Mouse (Mus musculus): ENCODE data around the gene Nsd1.

Gene Nsd1

DNA sequence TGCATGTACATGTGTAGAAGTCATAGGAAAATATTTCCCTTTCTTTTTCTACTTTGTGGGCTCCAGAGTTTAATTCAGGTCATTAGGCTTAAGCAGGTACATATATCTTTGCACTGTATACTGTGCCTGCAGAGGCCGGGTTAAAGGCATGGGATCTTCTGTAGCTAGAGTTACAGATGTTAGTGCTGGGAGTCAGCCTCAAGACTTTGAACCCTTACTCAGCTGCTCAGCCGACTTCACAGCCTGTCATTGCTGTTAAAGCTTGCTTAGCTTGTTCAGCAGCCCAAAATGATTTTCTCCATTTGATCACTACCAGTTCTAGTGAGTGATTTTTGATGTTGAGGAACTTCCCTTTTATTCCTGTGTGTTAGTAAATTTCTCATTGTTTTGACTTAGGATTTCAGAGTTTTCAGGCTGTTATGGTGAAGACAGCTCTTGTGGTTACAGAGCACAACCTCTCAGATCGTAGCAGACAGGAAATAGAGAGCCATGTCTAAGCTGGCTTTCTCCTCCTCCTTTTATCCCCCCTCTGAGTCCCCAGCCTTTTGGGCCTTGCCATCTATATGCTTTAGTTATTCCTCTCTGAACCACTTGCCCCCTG is 45.6 kb downstream of the Nsd1 start:
- no peak for DNase-seq (ENCODE audit: low spot score)

DNA sequence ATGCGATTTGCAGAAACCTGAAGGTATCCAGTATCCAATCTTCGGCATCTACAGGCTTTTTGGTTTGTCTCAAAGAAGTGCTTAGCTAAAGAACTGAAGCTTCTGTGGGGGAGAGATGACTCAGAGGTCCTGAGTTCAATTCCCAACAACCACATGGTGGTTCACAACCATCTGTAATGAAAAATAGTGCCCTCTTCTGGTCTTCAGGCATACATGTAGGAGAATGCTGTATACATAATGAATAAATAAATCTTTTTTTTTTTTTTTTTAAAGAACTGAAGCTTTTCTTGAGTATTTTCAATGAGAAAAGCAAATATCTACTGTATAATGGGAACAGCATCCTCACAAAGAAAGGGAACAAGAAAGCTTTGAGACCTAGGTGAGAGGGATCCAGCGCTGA is 49.1 kb downstream of the Nsd1 start:
- DNase-seq (ENCODE audit: low spot score), result no peak

DNA sequence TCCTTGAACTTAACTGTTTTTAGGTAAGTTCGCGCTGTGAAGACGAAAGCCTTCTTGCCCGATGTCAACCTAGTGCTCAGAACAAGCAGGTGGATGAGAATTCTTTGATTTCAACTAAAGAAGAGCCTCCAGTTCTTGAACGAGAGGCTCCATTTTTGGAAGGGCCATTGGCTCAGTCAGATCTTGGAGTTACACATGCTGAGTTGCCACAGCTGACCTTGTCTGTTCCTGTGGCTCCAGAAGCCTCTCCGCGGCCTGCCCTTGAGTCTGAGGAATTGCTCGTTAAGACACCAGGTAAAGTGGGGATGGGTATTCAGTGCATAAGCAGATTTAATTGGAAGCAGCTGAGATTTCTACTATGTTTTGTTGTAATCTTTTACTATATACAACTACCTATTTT is 51.9 kb downstream of the Nsd1 start:
- no peak for DNase-seq (ENCODE audit: low spot score)

DNA sequence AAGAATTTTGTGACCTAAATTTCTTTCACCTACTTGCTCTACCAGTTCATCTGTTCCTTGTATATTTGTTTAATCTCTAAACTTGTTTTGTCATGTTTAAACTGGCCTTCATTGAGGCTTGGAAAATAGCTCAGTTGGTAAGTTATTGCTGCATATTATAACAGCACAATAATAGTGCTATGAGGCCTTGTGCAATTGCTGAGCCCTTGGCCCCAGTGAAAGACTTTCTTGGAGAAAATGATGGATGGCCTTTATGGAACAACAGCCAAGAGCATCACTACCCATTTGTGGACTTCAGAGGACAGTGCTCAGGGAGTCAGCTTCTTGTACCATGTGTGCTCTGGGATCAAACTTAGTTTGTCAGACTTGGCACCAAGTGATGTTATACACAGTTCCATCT is 52.5 kb downstream of the Nsd1 start:
- DNase-seq (ENCODE audit: low spot score), result no peak

DNA sequence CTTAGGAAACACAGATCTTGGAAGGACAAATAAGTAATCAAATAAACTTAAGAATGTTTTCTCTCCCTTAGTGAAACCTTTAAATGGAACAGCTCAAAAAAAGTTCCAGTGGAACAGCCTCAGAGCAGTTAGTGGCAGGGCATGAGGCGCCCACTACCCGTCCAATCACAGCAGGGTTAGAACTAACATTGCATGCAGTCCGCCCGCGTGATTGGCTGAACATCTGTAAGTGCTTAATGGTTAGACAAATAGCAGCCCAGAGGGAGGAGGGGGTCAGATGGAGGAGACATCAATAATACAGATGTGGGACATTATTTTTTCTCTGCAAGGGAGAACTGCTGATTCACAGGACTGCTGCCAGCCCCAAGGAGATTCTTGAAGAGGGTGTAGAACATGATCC is 67.6 kb downstream of the Nsd1 start:
- no peak for DNase-seq (ENCODE audit: low spot score)

DNA sequence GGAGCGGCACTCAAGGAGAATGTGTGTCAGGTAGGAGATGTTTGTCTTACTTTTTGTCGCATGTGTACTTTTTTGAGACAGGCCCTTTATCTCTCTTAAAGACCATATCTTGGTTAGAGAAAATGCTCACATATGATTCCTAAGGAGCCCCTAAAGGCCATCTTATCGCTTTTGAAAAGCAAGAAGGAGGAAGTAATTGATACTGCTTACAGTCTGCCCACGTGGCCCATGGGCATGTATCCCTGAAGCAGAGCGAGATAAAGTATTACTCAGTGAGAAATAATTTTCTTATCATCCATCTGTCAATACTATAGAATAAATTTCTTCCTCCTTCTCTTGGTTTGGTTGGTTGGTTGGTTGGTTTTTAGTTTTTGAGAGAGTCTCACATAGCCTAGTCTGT is 68.1 kb downstream of the Nsd1 start:
- no peak for DNase-seq (ENCODE audit: low spot score)

DNA sequence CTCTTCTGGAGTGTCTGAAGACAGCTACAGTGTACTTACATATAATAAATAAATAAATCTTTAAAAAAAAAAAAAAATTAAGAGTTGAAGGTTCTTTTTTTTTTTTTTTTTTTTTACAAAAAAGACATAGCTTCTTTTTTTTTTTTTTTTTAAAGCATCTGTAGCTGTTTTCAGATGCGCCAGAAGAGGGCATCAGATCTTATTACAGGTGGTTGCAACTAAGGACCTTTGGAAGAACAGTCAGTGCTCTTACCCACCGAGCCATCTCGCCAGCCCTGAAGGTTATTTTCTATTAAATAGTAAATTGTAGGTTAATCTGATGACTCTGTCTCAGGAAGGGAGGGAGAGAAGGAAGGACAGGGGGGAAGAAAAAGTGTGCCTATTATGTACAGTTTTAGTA is 79.3 kb downstream of the Nsd1 start:
- DNase-seq (ENCODE audit: low spot score), result no peak

DNA sequence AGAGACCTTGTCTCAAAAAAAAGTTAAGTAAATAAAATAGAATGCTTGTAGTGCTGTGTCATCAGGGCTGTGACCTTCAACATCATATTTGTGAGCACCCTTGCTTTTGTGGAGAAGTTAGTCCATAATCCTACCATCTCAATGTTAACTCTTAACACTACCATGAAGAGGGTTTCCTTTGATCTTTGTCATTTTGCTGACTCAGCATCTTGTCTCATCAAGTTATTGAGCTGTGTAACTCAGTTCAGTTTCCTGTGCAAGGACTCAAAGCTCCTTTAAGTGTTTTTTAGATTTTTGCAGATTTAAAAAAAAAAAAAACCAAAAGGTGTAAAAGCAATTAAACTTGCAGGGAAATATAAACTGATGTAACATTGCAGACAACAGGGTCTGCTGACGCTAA is 87.2 kb downstream of the Nsd1 start:
- DNase-seq (ENCODE audit: low spot score), result no peak

DNA sequence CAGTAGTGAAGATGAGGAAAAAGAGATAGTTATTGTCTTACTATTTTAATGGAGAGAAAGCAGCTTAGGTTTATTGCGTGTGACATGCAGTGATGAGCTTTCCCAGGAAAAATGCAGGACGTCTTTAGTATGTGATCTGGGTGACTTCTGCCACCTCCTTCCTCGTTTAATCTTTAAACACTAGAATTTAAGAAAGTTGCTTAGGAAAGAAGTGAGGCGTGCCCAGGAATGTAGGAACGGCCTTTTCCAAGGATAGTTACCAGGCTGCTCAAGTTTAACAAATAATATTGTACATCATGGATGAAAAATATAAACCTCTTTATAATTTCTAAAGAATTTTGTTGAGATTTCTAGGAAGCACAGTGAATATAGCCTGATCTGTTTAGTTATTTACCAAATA is 91.3 kb downstream of the Nsd1 start:
- no peak for DNase-seq (ENCODE audit: low spot score)

DNA sequence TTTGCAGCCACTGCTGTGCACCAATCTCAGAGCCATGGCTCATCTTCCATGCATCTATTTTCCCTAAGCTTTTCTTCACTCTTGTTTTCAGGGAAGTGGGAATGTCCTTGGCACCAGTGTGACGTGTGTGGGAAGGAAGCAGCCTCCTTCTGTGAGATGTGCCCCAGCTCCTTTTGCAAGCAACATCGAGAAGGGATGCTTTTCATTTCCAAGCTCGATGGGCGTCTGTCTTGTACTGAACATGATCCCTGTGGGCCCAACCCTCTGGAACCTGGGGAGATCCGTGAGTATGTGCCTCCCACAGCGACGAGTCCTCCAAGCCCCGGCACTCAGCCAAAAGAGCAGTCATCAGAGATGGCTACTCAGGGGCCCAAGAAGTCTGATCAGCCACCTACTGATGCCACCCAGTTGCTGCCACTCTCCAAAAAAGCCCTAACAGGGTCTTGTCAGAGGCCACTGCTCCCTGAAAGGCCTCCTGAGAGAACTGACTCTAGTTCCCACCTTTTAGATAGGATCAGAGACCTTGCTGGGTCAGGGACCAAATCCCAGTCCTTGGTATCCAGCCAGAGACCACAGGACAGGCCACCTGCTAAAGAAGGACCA is 102.5 kb downstream of the Nsd1 start:
- no peak for DNase-seq (ENCODE audit: low spot score)

DNA sequence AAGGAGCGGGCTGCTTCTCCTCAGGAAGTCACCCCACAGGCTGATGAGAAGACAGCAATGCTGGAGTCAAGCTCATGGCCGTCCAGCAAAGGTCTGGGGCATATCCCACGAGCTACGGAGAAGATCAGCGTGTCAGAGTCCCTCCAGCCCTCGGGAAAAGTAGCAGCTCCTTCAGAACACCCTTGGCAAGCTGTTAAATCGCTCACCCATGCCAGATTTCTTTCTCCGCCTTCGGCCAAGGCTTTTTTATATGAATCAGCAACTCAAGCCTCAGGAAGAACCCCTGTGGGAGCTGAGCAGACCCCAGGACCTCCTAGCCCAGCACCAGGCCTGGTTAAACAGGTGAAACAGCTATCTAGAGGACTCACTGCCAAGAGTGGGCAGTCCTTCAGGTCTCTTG is 103.5 kb downstream of the Nsd1 start:
- DNase-seq (ENCODE audit: low spot score), result no peak

DNA sequence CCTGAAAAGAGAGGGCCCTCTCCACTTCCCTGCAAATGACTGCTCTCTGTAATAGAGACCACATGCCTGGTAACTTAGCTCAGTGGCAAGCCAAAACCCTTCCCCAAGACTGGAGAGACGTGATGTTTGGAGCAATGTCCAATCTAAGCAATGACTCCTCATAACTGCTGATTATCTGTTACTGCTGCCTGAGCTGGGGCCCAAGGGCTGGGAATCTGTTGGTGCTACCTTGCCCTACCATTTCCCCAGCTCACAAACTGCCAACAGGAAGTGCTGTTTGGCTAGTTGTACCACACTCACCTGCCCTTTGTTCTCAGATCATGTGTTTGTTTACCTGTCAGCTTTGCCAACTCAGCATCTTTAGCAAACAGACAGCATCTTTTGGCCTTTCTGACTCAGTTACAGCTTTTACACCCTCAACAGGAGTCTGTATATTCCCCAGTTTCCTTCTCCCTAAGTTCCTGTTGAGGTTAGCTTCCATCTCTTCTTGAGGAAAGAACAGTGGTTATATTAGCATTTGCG is 105.4 kb downstream of the Nsd1 start:
- no peak for DNase-seq (ENCODE audit: low spot score)

DNA sequence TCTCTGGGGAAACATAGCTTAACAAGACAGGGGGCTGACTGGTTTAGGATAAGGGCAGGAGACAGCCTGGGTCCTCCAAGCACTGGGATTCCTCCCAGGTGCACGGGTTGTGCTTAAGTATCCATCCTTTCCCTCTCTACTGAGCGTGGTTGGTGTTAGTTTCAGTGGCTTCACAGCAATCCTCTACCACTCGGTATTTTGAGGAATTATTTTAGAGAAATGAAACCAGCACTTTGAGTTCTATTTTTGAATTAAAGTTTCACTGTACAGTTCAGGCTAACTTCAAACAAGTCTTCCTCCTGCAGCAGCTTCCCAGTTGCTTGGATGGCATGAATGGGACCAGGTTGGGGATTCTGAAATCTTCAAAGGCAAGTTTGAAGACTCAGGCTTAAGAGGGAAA is 108.8 kb downstream of the Nsd1 start:
- no peak for DNase-seq (ENCODE audit: low spot score)

DNA sequence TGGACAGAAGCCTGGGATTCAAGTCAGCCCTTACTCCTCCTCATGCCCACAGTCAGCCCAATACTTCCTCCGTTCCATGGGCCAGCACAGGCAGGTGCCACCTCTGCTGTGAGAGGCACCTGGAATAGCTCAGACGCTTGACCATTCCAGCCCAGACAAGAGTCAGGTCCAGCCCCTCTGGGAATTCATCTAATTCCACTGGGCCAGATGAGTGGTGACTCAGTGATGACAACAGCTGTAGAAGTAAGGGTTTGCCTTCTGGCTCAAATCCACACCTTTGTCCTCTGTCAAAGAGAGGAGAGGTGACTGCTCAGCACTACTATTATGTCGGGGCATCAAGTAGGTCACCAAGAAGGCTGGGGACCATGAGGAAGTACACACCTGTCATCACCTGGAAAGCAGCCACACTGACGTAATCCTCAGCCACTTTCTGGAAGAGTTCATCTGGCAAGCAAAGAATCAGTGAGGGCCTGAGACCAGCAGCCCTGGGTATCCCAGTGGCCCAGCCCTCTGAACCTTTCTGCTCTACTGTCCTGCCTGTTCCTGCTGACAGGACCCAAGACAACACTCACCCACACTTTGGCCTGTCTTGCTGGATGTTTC is 110.5 kb downstream of the Nsd1 start, which contains the start of gene Prelid1:
Gene Prelid1 (plus strand): TSS at position 570 of the 603 bp plus-strand sequence.
- DNase-seq (ENCODE audit: low spot score), result no peak

DNA sequence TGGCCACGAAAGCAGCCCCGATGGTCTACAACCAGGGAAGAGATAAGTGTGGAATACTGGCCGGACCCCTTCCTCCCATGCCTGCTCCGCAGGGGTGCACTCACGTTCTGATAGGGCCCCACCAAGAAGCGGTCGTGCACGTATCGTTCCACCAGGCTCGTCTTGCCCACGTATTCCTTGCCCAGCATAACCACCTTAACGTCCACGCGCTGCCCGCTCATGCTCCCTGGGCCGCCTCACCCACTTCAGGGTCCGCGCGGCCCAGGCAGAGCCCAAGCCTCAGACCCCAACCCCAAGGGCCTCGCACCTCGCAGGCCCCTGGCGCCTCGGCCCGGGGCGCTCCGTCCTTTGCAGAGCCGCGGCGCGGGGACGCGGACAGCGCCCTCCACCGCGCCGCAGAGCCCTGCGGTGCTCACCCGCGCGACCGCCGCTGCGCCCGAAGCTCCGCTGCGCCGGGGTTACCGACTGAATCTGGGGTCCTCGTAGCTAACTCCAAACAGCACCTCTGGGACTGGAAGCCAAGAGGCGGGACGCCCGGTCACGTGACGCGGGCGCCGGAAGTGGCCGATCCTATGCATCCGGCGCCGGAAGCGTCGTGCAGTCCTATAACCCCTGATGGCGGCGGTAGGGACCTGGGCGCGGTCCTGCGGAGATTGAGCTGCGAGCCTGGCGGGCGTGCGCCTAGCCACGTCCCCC is 112.0 kb downstream of the Nsd1 start, which contains the start of gene Rab24:
Gene Rab24 (minus strand): TSS at position 513 of the 696 bp plus-strand sequence.
- peak; percentile 95 for DNase-seq (ENCODE audit: low spot score)

DNA sequence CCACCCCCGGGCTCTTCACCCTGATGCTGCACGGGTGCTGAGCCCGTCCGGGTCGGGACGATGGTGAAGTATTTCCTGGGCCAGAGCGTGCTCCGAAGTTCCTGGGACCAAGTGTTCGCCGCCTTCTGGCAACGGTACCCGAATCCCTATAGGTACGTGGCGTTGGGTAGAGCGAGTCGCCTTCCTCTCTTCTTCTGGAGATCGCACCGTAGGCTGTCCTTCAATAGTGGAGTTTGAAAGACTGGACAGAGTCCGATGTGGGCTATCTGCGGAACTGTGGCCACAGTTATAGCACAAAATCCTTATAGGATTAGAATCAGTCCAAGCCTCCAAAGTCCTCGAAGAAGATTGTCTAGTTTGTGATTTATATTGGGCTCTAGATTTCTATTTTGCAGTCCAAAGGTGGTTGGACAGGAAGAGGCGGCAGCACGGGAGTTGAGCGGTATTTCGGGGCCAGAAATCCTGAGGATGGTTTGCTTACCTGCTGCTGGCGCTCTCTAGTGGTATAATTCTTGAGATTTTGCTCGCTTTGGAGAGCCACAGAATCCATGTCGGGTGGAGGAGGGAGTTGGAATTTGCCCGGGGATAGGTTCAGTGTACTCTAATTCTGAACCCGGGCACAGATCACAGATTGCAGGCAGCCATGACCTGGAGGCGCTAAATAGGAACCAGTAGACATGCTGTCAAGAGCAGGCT is 112.7 kb downstream of the Nsd1 start:
- DNase-seq (ENCODE audit: low spot score), result peak; percentile 63

DNA sequence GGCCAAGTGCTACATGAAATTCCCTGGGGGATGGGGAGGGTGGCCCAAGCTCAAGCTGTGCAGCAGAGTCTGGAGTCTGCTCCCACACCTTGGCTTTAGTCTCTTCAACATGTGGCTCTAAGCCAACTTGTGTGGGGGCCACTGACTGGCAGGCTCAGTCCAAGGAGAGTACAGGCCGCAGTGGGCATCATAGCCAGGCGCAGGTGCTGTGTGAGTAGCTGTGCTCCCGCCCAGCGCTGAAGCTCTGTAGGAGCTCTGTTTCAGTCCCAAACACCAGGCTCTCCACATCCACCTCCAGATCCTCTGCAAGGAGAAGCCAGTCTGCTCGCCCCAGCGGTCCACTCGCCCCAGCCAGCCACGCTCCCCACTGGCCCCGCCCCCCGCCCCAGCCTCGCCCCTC is 116.0 kb downstream of the Nsd1 start:
- DNase-seq (ENCODE audit: low spot score), result no peak

DNA sequence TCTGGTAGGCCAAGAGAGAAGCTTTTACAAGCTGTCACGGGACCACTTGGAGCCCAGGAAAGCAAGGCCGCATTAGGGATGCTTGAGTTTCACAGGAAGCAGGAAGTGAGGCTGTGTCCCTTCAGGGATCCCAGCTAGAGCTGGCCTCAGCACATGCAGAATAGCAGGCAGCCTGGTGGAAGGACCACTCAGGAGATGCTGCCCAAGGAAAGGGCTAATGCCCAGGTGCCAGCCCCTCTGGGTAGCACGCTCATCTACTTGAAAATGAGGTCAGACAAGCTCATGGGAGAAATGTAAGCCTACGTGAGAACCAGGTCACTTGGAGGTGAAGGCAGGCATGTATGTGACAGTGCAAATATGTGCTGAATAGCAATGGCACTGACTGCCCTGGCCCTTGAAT is 117.6 kb downstream of the Nsd1 start:
- DNase-seq (ENCODE audit: low spot score), result no peak

DNA sequence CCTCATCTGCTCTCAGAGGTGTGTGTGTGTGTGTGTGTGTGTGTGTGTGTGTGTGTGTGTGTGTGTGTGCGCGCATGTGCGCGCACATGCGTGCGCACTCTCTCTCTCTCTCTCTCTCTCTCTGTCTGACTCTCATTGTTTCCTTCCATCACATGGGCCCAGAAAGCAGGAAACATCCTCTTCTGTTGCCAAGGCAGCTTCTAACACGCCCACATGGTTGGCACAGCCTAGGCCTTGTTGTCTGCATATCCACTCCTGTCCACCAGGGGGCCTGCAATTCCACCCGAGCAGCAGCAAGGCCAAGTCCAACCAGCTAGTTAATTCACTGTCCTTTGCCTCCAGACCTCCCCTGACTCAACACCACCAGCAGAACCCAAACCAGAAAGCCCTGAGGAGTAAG is 118.1 kb downstream of the Nsd1 start:
- DNase-seq (ENCODE audit: low spot score), result peak; percentile 86

DNA sequence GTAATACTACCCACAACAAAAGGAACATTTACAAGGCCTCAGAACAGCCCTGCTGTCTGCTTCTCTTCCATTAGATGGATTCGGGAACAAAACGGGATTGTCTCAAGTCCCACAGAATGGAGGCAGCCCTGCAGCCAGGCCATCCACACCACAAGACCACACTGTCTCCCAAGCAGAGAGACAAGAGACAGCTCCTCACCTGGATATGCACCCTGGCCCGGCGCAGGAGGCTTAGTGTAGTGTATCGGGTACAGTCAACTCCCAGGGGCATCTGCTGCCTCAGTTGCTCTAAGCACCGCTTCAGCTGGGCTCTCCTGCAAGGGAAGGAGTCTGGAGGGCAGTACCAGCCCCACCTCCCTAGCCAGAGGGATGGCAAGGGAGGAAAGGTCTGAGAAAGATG is 118.6 kb downstream of the Nsd1 start:
- no peak for DNase-seq (ENCODE audit: low spot score)

DNA sequence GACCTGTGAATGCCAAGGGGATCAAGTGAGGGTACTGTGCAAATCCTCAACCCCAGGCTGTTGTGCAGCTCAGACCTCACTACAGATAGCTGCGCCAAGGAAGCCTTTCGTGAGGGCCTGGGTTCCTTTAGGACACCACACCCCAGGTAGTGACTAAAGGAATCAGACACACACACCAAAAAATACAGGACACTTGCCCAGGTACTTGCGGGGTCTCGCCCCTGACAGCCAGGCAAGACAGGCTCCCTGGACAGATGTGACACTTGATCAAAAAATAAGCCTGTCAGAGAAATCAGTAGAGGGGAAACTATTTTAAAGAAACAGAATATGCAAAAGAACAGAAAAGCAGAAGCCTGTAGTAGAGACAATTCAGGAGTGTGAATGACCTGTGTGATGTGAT is 119.1 kb downstream of the Nsd1 start:
- DNase-seq (ENCODE audit: low spot score), result no peak

DNA sequence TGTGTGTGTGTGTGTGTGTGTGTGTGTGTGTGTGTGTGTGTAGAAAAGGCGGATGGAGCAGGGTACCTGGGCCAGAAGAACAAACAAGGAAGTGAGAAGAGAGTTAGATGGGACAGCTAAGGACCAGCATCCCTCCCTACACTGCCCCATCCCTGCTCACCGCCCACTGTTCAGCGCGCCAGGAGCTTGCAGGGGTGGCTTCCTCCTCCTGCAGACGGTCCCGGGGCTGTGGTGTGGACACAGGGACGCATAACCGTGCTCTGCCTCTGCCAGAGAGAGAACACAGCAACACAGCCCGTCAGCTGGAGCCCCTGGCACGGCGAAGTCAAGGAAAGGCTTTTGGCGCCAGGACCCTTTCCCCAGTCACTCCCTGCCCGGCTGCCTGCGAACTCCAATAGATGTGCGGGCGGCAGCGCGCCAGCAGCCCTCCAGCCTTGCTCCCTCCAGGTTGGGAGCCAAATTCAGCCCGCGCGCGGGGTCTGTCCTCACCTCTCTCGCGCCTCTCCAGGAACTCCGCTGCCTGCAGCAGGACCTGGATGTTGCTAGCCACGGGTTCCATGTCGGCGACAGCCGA is 119.6 kb downstream of the Nsd1 start:
- no peak for DNase-seq (ENCODE audit: low spot score)

Measured in retina, embryonic 14.5 days (tissue).